In the genomic region with DNA sequence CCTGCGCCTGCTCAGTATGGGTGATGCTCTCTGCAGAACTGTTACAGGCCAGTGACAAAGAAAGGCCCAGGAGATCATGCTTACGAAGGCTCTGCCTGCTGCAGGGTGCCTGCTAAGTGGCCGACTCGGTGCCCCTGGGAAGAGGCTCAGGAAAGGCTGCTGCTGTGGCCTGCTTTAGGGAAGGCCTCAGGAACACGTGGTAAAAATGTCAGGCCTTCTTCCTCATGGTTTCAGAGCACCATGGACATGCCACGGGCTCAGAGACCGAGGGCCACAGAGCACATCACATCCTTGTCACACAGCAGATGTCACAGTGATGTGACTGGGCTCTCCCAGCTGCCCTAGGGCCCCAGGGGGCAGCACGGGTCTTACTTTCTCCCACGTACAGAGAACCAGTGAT, we compare ENCODE assay signal across 21 mouse cellular contexts. TPM values are rescaled to one million over a fixed set of nuclear protein-coding genes. Genes with fewer than 3 reads are reported as not detected.
DNase-seq lines count a peak whose midpoint lies in the region; ATAC-seq and TF ChIP-seq lines count a peak whose summit lies in the region.
"Had no signal": no experiment of that assay in that cellular context is flagged by ENCODE, and none has a peak within 500 bp of the region (broad histone marks: within the 10 kb centered on the region; RNA-seq: fewer than 3 reads in every experiment).

No protein-coding gene starts in this region.

- H3K36me3 ChIP-seq in kidney, embryonic 15.5 days, result peaks cover 2% of the 10 kb centered on the region; the same call in 1 of the 2 replicates
- 0 out of 2 replicates have a peak, but pooled peaks cover 6% of the 10 kb centered on the region for H3K36me3 ChIP-seq in midbrain, embryonic 13.5 days
- H3K36me3 ChIP-seq in midbrain, embryonic 16.5 days (ENCODE audit: control insufficient read depth, insufficient read depth, low read length), result no peaks in the 10 kb centered on the region
- peaks cover 13 to 44% of the 10 kb centered on the region in 2 experiments for H3K36me3 ChIP-seq in CH12.LX (replicated peaks in 1 of 2; ENCODE audit: control insufficient read depth in 1 of 2, insufficient read depth in 1 of 2, low read length in 1 of 2)
- H3K36me3 ChIP-seq: forebrain, embryonic 10.5 days had no signal

- no peaks in the 10 kb centered on the region; the same call in 1 of the 2 replicates for H3K79me2 ChIP-seq in CH12.LX (replicated peaks; ENCODE audit: control insufficient read depth, extremely low read depth, insufficient read depth, poor library complexity, severe bottlenecking)

- TF ChIP-seq POLR2A in CH12.LX (IDR thresholded peaks at IDR 0.05; ENCODE audit: low read depth, low read length), result no peak
- TF ChIP-seq POLR2A in bone marrow macrophage, adult 2 months (IDR thresholded peaks at IDR 0.05; ENCODE audit: borderline replicate concordance, low read depth, low read length), result no peak

- no peak for ATAC-seq in kidney, embryonic 15.5 days (replicated peaks; ENCODE audit: low FRiP score)
- ATAC-seq in midbrain, embryonic 13.5 days, result no peak
- no peak for ATAC-seq in midbrain, embryonic 16.5 days
- ATAC-seq: forebrain, embryonic 14.5 days had no signal

- TF ChIP-seq EP300 in CH12.LX (IDR thresholded peaks at IDR 0.05; ENCODE audit: low read length), result no peak

- no peak for TF ChIP-seq RAD21 in CH12.LX (IDR thresholded peaks at IDR 0.05; ENCODE audit: low read depth, low read length)

- no peaks in the 10 kb centered on the region for H3K27me3 ChIP-seq in kidney, embryonic 15.5 days
- no peaks in the 10 kb centered on the region for H3K27me3 ChIP-seq in midbrain, embryonic 13.5 days
- H3K27me3 ChIP-seq in midbrain, embryonic 16.5 days (ENCODE audit: control insufficient read depth, insufficient read depth, low read depth, low read length), result no peaks in the 10 kb centered on the region
- H3K27me3 ChIP-seq in CH12.LX (replicated peaks), result no peaks in the 10 kb centered on the region
- H3K27me3 ChIP-seq: embryonic facial prominence, embryonic 15.5 days; heart, embryonic 12.5 days had no signal

- no peak for TF ChIP-seq CTCF in CH12.LX (conservative IDR thresholded peaks at IDR 0.05 in 1 of 2, IDR thresholded peaks at IDR 0.05 in 1 of 2; ENCODE audit: low read depth in 2 of 2, low read length in 2 of 2)
- TF ChIP-seq CTCF in bone marrow macrophage, adult 2 months (IDR thresholded peaks at IDR 0.05; ENCODE audit: low read depth, low read length), result no peak

- H3K27ac ChIP-seq in kidney, embryonic 15.5 days, result peak overlapping the region; percentile 66; the same call in 1 of the 2 replicates
- 0 out of 2 replicates have a peak overlapping the region, but pooled peaks have one; percentile 44 for H3K27ac ChIP-seq in midbrain, embryonic 13.5 days
- H3K27ac ChIP-seq in midbrain, embryonic 16.5 days (ENCODE audit: low read length), result no peak overlapping the region
- H3K27ac ChIP-seq in CH12.LX (ENCODE audit: insufficient read depth, low read depth), result peak overlapping the region; percentile 62
- peak overlapping the region; percentile 93 for H3K27ac ChIP-seq in bone marrow macrophage, adult 2 months (ENCODE audit: insufficient read depth, low read depth, low read length)
- H3K27ac ChIP-seq: embryonic facial prominence, embryonic 15.5 days; forebrain, embryonic 10.5 days; gastrocnemius, adult 2 months had no signal

- H3K9me3 ChIP-seq in kidney, embryonic 15.5 days (replicated peaks), result no peaks in the 10 kb centered on the region
- no peaks in the 10 kb centered on the region for H3K9me3 ChIP-seq in midbrain, embryonic 13.5 days
- no peaks in the 10 kb centered on the region for H3K9me3 ChIP-seq in midbrain, embryonic 16.5 days (replicated peaks; ENCODE audit: control insufficient read depth, low read length, poor library complexity, severe bottlenecking)
- peaks cover 4% of the 10 kb centered on the region for H3K9me3 ChIP-seq in CH12.LX (replicated peaks; ENCODE audit: low read length)
- H3K9me3 ChIP-seq: embryonic facial prominence, embryonic 15.5 days; forebrain, embryonic 10.5 days; G1E; heart, embryonic 12.5 days had no signal

- no peak overlapping the region for H3K4me3 ChIP-seq in kidney, embryonic 15.5 days (replicated peaks)
- no peak overlapping the region for H3K4me3 ChIP-seq in midbrain, embryonic 13.5 days (replicated peaks)
- H3K4me3 ChIP-seq in midbrain, embryonic 16.5 days (ENCODE audit: low read depth, low read length), result no peak overlapping the region
- H3K4me3 ChIP-seq in CH12.LX (replicated peaks in 1 of 3; ENCODE audit: low read depth in 2 of 3, low read length in 2 of 3, poor library complexity in 1 of 3), result no peak overlapping the region
- no peak overlapping the region for H3K4me3 ChIP-seq in bone marrow macrophage, adult 2 months (ENCODE audit: insufficient read depth, low read length)
- H3K4me3 ChIP-seq: embryonic facial prominence, embryonic 15.5 days; erythroblast, embryonic 14.5 days; forebrain, embryonic 10.5 days; gastrocnemius, adult 2 months; heart, embryonic 12.5 days had no signal

- peaks cover 35% of the 10 kb centered on the region for H3K4me1 ChIP-seq in kidney, embryonic 15.5 days
- H3K4me1 ChIP-seq in midbrain, embryonic 13.5 days (replicated peaks), result peaks cover 25% of the 10 kb centered on the region
- peaks cover 2% of the 10 kb centered on the region; the same call in 1 of the 2 replicates for H3K4me1 ChIP-seq in midbrain, embryonic 16.5 days (ENCODE audit: control insufficient read depth, insufficient read depth, low read length)
- H3K4me1 ChIP-seq in CH12.LX (ENCODE audit: control insufficient read depth in 1 of 2, insufficient read depth in 2 of 2), result peaks cover 76 to 98% of the 10 kb centered on the region in 2 experiments
- H3K4me1 ChIP-seq in bone marrow macrophage, adult 2 months (ENCODE audit: control insufficient read depth, insufficient read depth, low read length), result peaks cover 71% of the 10 kb centered on the region

- 68% methylated on average over 9 of the region's 9 CpGs for WGBS in kidney, embryonic 15.5 days
- WGBS in midbrain, embryonic 13.5 days, result 57% methylated on average over 9 of the region's 9 CpGs
- 58% methylated on average over 9 of the region's 9 CpGs for WGBS in midbrain, embryonic 16.5 days

- no peak for DNase-seq in kidney, postnatal 4 days
- no peak for DNase-seq in CH12.LX (ENCODE audit: extremely low read depth)
- no peak for DNase-seq in right cerebral cortex, postnatal 4 days
- DNase-seq: cerebellum, adult 11 months; cerebellum, adult 8-10 months; cerebellum, postnatal 14 days; embryo, embryonic 11 days; gastrocnemius, adult 2 months; gastrocnemius, postnatal 25 days had no signal

- H3K4me2 ChIP-seq in kidney, embryonic 15.5 days, result no peak overlapping the region
- no peak overlapping the region for H3K4me2 ChIP-seq in midbrain, embryonic 13.5 days (replicated peaks)
- H3K4me2 ChIP-seq in midbrain, embryonic 16.5 days (ENCODE audit: low read length), result no peak overlapping the region
- no peak overlapping the region for H3K4me2 ChIP-seq in CH12.LX (ENCODE audit: insufficient read depth, low read depth, poor library complexity, severe bottlenecking)
- H3K4me2 ChIP-seq: embryonic facial prominence, embryonic 15.5 days; heart, embryonic 12.5 days had no signal

- dilution Hi-C loops in CH12.LX (cut with MboI; ENCODE audit: extremely low pct_ligation_motif_present, extremely low pct_unique_long_range_greater_than_20kb, low sequenced_read_pairs), result no loop called here

- in situ Hi-C loops in CH12.LX (cut with MboI; ENCODE audit: low pct_ligation_motif_present, low pct_unique_long_range_greater_than_20kb, low sequenced_read_pairs), result no loop called here

- no peak overlapping the region for H3K9ac ChIP-seq in kidney, embryonic 15.5 days
- no peak overlapping the region for H3K9ac ChIP-seq in midbrain, embryonic 13.5 days (replicated peaks)
- H3K9ac ChIP-seq in midbrain, embryonic 16.5 days (ENCODE audit: low read depth, low read length), result no peak overlapping the region
- peak overlapping the region; percentile 14; the same call in 1 of the 2 replicates for H3K9ac ChIP-seq in CH12.LX (ENCODE audit: insufficient read depth, low read depth)
- H3K9ac ChIP-seq: embryonic facial prominence, embryonic 15.5 days had no signal

TF ChIP-seq in CH12.LX, 34 proteins besides CTCF, POLR2A, EP300 and RAD21:
- peak; percentile 84 for TF ChIP-seq MAX (IDR thresholded peaks at IDR 0.05; ENCODE audit: low read length)
- TF ChIP-seq BHLHE40 (IDR thresholded peaks at IDR 0.05; ENCODE audit: low read depth, low read length), result 0 out of 2 replicates have a peak, but pooled peaks have one; percentile 37
- no peak for TF ChIP-seq ELF1 (IDR thresholded peaks at IDR 0.05; ENCODE audit: low read depth, low read length)
- TF ChIP-seq MEF2A (IDR thresholded peaks at IDR 0.05; ENCODE audit: borderline replicate concordance, low read depth, low read length), result no peak
- 0 out of 2 replicates have a peak, but pooled peaks have one; percentile 26 for TF ChIP-seq MXI1 (IDR thresholded peaks at IDR 0.05; ENCODE audit: low read depth, low read length)
- TF ChIP-seq TBP (conservative IDR thresholded peaks at IDR 0.05; ENCODE audit: low read depth, low read length), result no peak
- peak; percentile 71; the same call in 1 of the 2 replicates for TF ChIP-seq MYC (IDR thresholded peaks at IDR 0.05; ENCODE audit: low read depth, low read length)
- TF ChIP-seq IRF4 (IDR thresholded peaks at IDR 0.05; ENCODE audit: low read depth, low read length), result no peak

RNA-seq across cellular contexts. Expression of a gene that starts 8.9 kb away (rescaled TPM):
- polyA plus RNA-seq in kidney, embryonic 15.5 days (2015; fragmentation: Nextera tagmentation; extraction: Ambion mirVana), result 13.4 and 15.5 TPM in 2 replicates
- 10.3 and 14.0 TPM in 2 replicates for polyA plus RNA-seq in midbrain, embryonic 13.5 days (2015; fragmentation: Nextera tagmentation; extraction: Ambion mirVana)
- polyA plus RNA-seq in midbrain, embryonic 16.5 days (2015; fragmentation: Nextera tagmentation; extraction: Ambion mirVana), result 9.8 and 10.3 TPM in 2 replicates
- total RNA-seq in CH12.LX (2012; rRNA removed), result 5.9 and 6.7 TPM in 2 replicates
- 3.3 and 4.1 TPM in 2 replicates for total RNA-seq in CH12.LX (2014; rRNA removed)
- polyA plus RNA-seq in CH12.LX (2012; ENCODE audit: insufficient read length, low read depth), result 13.3 and 19.1 TPM in 2 replicates
- polyA plus RNA-seq in bone marrow macrophage, adult 2 months (2012; ENCODE audit: insufficient read depth, insufficient read length, missing spikeins), result 42.7 and 50.8 TPM in 2 replicates

RNA-seq across cellular contexts. Expression of a gene that starts 47.4 kb away (rescaled TPM):
- polyA plus RNA-seq in kidney, embryonic 15.5 days (2015; fragmentation: Nextera tagmentation; extraction: Ambion mirVana), result 0.62 and 0.66 TPM in 2 replicates
- polyA plus RNA-seq in midbrain, embryonic 13.5 days (2015; fragmentation: Nextera tagmentation; extraction: Ambion mirVana), result 4.8 and 5.7 TPM in 2 replicates
- 4.7 and 7.7 TPM in 2 replicates for polyA plus RNA-seq in midbrain, embryonic 16.5 days (2015; fragmentation: Nextera tagmentation; extraction: Ambion mirVana)
- 0.30 and 0.34 TPM in 2 replicates for total RNA-seq in CH12.LX (2012; rRNA removed)
- total RNA-seq in CH12.LX (2014; rRNA removed), result 0.04 and 0.20 TPM in 2 replicates
- polyA plus RNA-seq in CH12.LX (2012; ENCODE audit: insufficient read length, low read depth), result 0.73 and 0.75 TPM in 2 replicates
- polyA plus RNA-seq in bone marrow macrophage, adult 2 months (2012; ENCODE audit: insufficient read depth, insufficient read length, missing spikeins), result not detected in 2 replicates
- total RNA-seq: common myeloid progenitor, adult 5-6 weeks; granulocyte monocyte progenitor cell, adult 5-6 weeks had no signal
- polyA plus RNA-seq: G1E had no signal
